Mouse (Mus musculus) ovary, postnatal 36 days (tissue): ENCODE measurements around the gene 1700088E04Rik.

Source experiments
- DNase-seq: peaks from one replicate; pipeline ENCODE4 v3.0.0; 2022; ENCODE audit warnings: low spot score, mixed read lengths

1700088E04Rik gene

DNA sequence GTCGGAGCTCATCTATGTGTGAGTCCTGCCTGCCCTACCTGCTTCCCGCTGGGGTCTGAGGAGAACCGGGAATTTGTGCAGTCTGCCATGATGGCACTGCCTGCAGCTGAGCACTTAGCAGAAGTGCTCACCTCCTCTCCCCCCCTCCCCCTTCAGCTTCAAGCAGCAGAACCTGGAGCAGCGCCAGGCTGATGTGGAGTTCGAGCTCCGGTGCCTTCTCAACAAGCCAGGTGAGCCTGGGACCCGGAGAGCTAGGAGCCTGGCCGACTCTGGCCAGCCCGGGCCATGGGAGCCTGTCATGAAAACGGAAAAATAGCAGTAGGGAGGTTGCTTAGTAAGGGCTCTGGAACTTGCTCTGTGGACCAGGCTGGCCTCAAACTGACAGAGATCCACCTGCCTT lies 10.3 kb downstream of the 1700088E04Rik start:
- no peak for DNase-seq

- no peak for DNase-seq
Measured at GRCm38 (mm10) chr15:79129311-79129710, 11.7 kb downstream of the 1700088E04Rik start.

DNA sequence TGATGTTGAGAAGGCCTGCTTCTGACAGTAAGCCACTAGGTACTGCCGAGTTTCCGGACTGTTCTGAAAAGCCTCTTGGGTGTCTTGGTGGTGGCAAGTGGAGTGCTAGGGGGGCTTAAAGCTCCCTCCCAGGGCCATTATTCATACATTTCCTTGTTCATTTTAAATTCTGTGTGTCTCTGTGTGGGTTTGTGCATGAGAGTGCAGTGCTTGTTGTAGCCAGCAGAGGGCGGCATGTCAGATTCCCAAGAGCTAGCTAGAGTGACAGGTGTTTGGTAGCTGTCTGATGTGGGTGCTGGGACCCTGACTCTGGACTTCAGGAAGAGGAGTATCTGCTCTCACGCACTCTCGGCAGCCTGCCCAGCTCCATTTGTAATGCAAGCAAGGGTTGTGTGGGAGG lies 12.8 kb downstream of the 1700088E04Rik start:
- DNase-seq, result no peak

DNA sequence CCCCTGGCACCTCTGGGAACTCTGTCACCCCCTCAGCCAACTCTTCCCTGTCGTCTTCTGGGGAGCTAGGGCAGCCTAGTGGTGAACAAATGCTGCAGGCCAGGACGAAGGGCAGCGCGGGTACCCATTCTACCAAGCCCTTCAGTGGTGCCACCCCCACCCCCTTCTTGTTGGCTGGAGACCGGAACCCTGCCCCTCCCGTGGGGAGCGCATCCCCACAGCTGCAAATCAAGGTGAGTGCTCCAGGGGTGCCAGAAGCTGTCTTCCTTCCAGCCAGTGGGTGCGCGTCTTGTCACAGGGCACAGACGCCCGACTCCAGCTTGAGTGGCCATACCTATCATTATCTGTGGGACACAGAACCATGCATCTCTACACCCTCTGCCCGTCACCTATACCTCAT lies 14.0 kb downstream of the 1700088E04Rik start:
- no peak for DNase-seq

- no peak for DNase-seq
Measured at GRCm38 (mm10) chr15:79126217-79126932, 14.7 kb downstream of the 1700088E04Rik start.

- DNase-seq, result no peak
Measured at GRCm38 (mm10) chr15:79124331-79124875, 16.6 kb downstream of the 1700088E04Rik start.

GRCm38 (mm10) chr15:79123751-79124150 lies 17.3 kb downstream of the 1700088E04Rik start:
- no peak for DNase-seq

GRCm38 (mm10) chr15:79122546-79122945 lies 18.5 kb downstream of the 1700088E04Rik start:
- no peak for DNase-seq

- DNase-seq, result no peak
Measured at GRCm38 (mm10) chr15:79122119-79122518, 18.9 kb downstream of the 1700088E04Rik start.

DNA sequence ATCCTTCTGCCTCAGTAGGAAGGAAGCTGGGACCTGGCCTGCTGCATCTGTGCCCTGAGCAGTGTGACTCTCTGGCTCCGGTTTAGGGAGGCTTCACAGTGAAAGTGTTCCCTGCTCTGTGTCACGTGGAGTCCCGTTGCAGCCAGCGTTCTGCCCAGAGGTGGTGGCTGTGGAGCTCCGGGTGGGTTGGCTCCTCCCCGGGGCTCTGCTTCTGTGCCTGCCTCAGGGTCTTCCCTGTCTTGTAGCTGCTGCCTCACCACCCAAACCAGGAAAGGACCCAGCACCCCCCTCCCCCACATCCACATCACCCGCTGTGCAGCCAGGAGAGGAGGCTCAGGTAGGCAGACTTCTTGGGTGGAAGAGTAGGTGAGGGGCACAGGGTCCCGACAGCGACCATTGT lies 21.6 kb downstream of the 1700088E04Rik start:
- no peak for DNase-seq

DNA sequence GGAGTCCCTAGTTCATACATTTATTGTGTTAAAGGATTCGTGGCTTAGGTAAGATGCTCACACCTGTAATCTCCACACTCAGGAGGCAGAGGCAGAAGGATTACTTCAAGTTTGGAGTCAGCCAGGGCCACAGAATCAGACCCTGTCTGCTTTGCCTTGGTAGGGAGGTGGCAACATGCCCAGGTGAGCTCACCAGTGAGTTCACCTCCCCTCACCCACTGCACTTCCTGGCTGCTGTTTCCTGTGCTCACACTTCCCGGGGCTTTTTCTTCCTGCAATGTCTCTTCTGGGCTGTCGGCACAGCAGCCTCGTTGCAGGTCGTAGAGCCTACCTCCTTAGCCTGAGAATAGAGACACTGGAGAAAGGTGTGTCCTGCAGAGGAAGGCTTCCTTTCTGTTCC lies 25.8 kb downstream of the 1700088E04Rik start:
- DNase-seq, result no peak

GRCm38 (mm10) chr15:79111774-79112173 lies 29.3 kb downstream of the 1700088E04Rik start:
- no peak for DNase-seq

DNA sequence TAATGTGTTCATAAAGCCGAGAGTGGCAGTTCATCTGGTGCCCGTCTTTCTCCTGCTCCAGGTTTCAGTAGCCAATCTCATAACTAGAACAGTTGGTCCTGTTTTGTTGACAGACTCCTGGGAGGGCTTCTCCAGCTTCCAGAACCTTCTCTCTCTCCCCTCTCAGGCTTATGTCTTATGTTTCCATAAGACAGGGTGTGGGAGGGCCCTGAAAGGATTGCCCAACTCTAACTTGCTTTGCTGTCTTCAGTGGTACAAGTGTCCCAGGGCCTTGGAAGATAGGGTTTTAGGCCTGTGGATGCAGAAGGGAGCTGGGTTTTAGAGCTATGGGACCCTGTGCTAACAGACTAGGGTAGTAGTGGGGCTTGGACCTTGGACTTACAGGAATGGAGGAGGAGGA lies 30.5 kb downstream of the 1700088E04Rik start:
- DNase-seq, result no peak

GRCm38 (mm10) chr15:79110031-79110430 lies 31.0 kb downstream of the 1700088E04Rik start:
- no peak for DNase-seq

DNA sequence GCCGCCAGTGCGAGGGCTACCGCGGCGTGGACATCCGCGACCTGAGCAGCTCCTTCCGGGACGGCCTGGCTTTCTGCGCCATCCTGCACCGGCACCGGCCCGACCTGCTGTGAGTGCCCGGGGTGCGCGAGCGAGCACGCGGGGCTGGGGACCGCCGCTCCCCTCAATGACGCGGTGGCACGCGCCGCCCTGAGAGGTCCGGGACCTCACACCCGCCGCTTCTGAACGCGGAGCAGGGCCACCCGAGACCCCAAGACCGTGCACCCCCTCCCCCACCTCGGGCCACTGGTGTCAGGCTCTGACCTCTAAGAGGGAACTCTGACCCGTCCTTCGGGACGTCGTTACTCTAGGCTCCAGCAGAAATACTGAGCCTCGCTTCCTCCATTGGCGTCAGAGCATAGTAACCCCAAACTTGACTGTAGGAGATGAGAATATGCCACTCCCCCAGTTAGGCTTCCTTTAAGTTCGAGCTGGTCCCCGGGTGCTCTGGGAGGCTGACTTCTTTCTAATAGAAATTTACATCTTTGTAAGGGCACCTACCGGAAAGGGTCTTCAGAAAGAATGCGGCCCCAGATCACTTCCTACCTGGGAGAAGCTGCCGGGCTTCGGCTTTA lies 31.6 kb downstream of the 1700088E04Rik start:
- no peak for DNase-seq

DNA sequence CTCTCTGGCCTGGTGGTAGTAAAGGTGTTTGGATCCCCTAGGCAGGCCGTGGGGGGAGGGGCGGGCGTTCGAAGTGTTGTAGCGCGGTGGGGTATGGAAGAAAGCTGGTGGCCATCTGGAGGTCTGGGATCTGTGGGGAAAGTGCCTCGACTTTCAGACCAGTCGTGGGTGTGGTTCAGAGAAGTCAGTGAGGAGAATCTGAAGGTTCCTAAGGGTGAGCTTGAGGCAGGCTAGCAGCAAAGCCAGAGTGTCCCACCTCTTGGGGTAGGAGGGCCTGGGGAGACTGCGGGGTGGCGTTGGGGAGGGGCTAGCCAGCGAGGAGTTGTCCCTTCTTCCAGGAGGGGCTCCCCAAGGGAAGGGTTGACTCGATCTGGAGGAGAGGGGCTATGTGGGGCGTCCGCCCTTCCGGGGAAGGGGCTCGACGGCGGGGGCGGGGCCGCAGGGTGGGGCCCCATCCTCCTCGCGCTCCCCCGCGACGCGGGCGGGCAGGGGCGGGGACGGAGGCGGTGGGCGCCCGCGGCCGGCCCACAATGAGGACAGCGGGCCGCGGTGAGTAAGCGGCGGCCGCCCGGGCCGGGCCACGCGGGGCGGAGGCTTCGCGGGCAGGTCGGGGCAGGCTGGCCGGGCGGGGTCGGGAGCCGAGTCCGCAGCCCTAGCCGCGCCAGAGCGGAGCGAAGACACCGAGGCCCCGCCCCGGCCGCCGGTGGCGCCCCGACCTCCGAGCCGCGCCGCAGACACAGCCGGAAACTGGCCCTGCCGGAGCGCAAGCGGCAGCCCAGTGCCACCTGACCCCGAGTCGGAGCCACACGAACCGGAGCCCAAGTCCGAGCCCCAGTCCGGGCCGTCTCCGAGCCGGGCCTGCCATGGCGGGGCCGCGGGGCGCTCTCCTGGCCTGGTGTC lies 32.4 kb downstream of the 1700088E04Rik start, which contains the start of gene Micall1:
Micall1 (plus strand) TSS at position 478 of the 900 bp plus-strand sequence.
- peak; percentile 78 for DNase-seq

GRCm38 (mm10) chr15:79107966-79108365 lies 33.1 kb downstream of the 1700088E04Rik start:
- DNase-seq, result no peak

GRCm38 (mm10) chr15:79105804-79106203 lies 35.2 kb downstream of the 1700088E04Rik start:
- DNase-seq, result no peak

DNA sequence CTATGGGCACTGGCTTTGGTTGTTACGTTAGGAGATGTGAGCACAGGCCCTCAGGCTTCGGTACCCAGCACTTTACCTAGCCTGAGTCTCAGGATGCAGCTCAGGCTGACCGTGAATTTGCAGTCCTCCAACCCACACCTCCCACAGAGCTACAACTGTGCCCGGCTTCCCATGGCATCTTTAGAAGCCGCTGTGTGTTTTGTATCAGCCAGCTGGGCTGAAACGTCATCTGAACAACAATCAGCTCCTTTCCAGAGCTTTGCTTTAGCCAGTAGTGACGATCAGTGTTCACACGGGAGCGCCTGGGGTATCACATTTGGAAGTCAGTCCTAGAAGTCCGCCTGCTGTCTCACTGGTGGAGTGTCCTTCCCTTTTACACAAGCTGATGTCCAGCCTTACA lies 37.8 kb downstream of the 1700088E04Rik start:
- no peak for DNase-seq

GRCm38 (mm10) chr15:79101531-79101930 lies 39.5 kb downstream of the 1700088E04Rik start:
- DNase-seq, result no peak

DNA sequence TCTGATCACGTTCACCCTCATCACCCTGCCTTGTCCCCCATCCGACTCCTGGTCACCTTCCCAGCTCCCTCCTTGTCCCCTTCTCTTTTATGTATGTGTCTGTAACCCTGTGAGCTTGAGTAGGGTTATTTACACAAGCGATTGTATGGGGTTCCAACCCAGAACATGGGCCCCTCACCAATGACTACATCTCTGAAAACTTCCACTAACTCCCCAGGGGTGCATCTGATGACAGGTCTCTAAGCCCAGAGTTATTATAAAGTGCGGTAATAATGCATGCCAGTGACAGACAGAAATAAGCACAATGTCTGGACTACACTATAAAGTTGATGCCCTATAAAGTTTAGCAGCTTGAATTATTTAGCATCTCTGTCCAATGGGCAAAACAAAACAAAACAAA lies 40.7 kb downstream of the 1700088E04Rik start:
- DNase-seq, result no peak

DNA sequence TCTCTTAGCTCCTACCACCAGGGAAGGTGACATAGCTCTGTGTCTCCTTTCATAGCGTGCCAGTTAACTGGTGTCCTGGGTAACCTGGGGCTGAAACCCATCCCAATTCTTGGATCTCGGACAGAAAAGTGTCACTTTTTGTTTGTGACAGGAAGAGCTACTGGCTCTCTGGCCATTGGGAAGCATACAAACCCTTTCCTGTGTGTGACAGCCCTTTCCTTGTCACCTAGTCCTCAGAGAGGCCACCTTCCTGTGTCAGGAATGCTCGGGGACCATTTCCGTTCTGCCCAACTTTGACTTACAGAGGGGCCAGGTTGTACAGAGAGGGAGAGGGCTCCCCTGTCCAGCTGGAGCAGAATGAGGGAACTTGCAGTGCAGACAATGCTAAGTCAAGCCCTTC lies 41.6 kb downstream of the 1700088E04Rik start:
- no peak for DNase-seq
